Mouse (Mus musculus): ENCODE results near the gene Olfr871. TPM values are rescaled to one million over a fixed set of nuclear protein-coding genes. Genes with fewer than 3 reads are reported as not detected.
"Not testable (repeated sequence)": the region's sequence is repeated elsewhere in the genome, so short reads cannot be mapped to it uniquely, and the experiment has no call there.

Olfr871 gene
- polyA plus RNA-seq (2012), result not detected in 2 replicates

GRCm38 (mm10) chr9:20211907-20212306, at the start of gene Olfr871:
Gene Olfr871 (plus strand): TSS chr9:20212207.
- no peaks in the 10 kb centered on the region for H3K36me3 ChIP-seq (ENCODE audit: control insufficient read depth)
- no peak within 1 kb of the TSS for H3K4me3 ChIP-seq (replicated peaks)
- H3K9me3 ChIP-seq (ENCODE audit: control insufficient read depth, low read length), result no peaks in the 10 kb centered on the region
- no peaks in the 10 kb centered on the region for H3K27me3 ChIP-seq (ENCODE audit: control insufficient read depth)
- no peaks in the 10 kb centered on the region for H3K4me1 ChIP-seq (ENCODE audit: control insufficient read depth)
- TF ChIP-seq TAL1 (IDR thresholded peaks at IDR 0.05; ENCODE audit: low read length) (no peak), GATA1 (IDR thresholded peaks at IDR 0.05; ENCODE audit: low read length) (no peak)

GRCm38 (mm10) chr9:20173957-20174356, 38.0 kb upstream of the Olfr871 start, which contains the start of gene Olfr870:
Gene Olfr870 (minus strand): TSS chr9:20174057.
- H3K4me1 ChIP-seq (ENCODE audit: control insufficient read depth), result no peaks in the 10 kb centered on the region
- no peak for TF ChIP-seq TAL1 (IDR thresholded peaks at IDR 0.05; ENCODE audit: low read length)
- TF ChIP-seq GATA1 (IDR thresholded peaks at IDR 0.05; ENCODE audit: low read length), result no peak
- no peaks in the 10 kb centered on the region for H3K9me3 ChIP-seq (ENCODE audit: control insufficient read depth, low read length)
- no peaks in the 10 kb centered on the region for H3K27me3 ChIP-seq (ENCODE audit: control insufficient read depth)
- H3K36me3 ChIP-seq (ENCODE audit: control insufficient read depth), result no peaks in the 10 kb centered on the region
- no peak within 1 kb of the TSS for H3K4me3 ChIP-seq (replicated peaks)

GRCm38 (mm10) chr9:20179463-20179862, 32.5 kb upstream of the Olfr871 start:
- Histone ChIP-seq H3K4me1 (ENCODE audit: control insufficient read depth) (no peaks in the 10 kb centered on the region), H3K27me3 (ENCODE audit: control insufficient read depth) (no peaks in the 10 kb centered on the region), H3K4me3 (replicated peaks) (no peak overlapping the region), H3K9me3 (ENCODE audit: control insufficient read depth, low read length) (no peaks in the 10 kb centered on the region; the same call in 1 of the 2 replicates), H3K36me3 (ENCODE audit: control insufficient read depth) (no peaks in the 10 kb centered on the region)
- TF ChIP-seq TAL1 (IDR thresholded peaks at IDR 0.05; ENCODE audit: low read length), result no peak

- Histone ChIP-seq H3K4me1 (ENCODE audit: control insufficient read depth) (no peaks in the 10 kb centered on the region), H3K9me3 (ENCODE audit: control insufficient read depth, low read length) (peaks cover 5% of the 10 kb centered on the region; the same call in 1 of the 2 replicates), H3K27me3 (ENCODE audit: control insufficient read depth) (no peaks in the 10 kb centered on the region), H3K36me3 (ENCODE audit: control insufficient read depth) (no peaks in the 10 kb centered on the region), H3K4me3 (replicated peaks) (no peak overlapping the region)
- TF ChIP-seq GATA1 (IDR thresholded peaks at IDR 0.05; ENCODE audit: low read length), result no peak
- no peak for TF ChIP-seq TAL1 (IDR thresholded peaks at IDR 0.05; ENCODE audit: low read length)
Measured at GRCm38 (mm10) chr9:20202131-20202530, 9.9 kb upstream of the Olfr871 start.

GRCm38 (mm10) chr9:20203413-20203984, 8.5 kb upstream of the Olfr871 start:
- H3K27me3 ChIP-seq (ENCODE audit: control insufficient read depth); H3K4me3 ChIP-seq (replicated peaks); H3K9me3 ChIP-seq (ENCODE audit: control insufficient read depth, low read length); H3K4me1 ChIP-seq (ENCODE audit: control insufficient read depth); H3K36me3 ChIP-seq (ENCODE audit: control insufficient read depth): not testable (repeated sequence)

- H3K4me1 ChIP-seq (ENCODE audit: control insufficient read depth), result no peaks in the 10 kb centered on the region
- TF ChIP-seq TAL1 (IDR thresholded peaks at IDR 0.05; ENCODE audit: low read length) (no peak), GATA1 (IDR thresholded peaks at IDR 0.05; ENCODE audit: low read length) (no peak)
Measured at GRCm38 (mm10) chr9:20210812-20211211, 1.2 kb upstream of the Olfr871 start.

GRCm38 (mm10) chr9:20211477-20211876, 530 bp upstream of the Olfr871 start:
- TF ChIP-seq TAL1 (IDR thresholded peaks at IDR 0.05; ENCODE audit: low read length), result no peak
- H3K27me3 ChIP-seq (ENCODE audit: control insufficient read depth), result no peaks in the 10 kb centered on the region
- H3K36me3 ChIP-seq (ENCODE audit: control insufficient read depth), result no peaks in the 10 kb centered on the region
- no peak overlapping the region for H3K4me3 ChIP-seq (replicated peaks)
- no peaks in the 10 kb centered on the region for H3K4me1 ChIP-seq (ENCODE audit: control insufficient read depth)
- H3K9me3 ChIP-seq (ENCODE audit: control insufficient read depth, low read length), result no peaks in the 10 kb centered on the region

More at GRCm38 (mm10) chr9:20210812-20211211, 1.2 kb upstream of the Olfr871 start:
- H3K36me3 ChIP-seq (ENCODE audit: control insufficient read depth), result no peaks in the 10 kb centered on the region
- no peak overlapping the region for H3K4me3 ChIP-seq (replicated peaks)
- H3K9me3 ChIP-seq (ENCODE audit: control insufficient read depth, low read length), result no peaks in the 10 kb centered on the region
- no peaks in the 10 kb centered on the region for H3K27me3 ChIP-seq (ENCODE audit: control insufficient read depth)

- Histone ChIP-seq H3K27me3 (ENCODE audit: control insufficient read depth) (no peaks in the 10 kb centered on the region), H3K9me3 (ENCODE audit: control insufficient read depth, low read length) (peaks cover 7% of the 10 kb centered on the region; the same call in 1 of the 2 replicates), H3K4me3 (replicated peaks) (no peak within 1 kb of the TSS), H3K4me1 (ENCODE audit: control insufficient read depth) (no peaks in the 10 kb centered on the region), H3K36me3 (ENCODE audit: control insufficient read depth) (no peaks in the 10 kb centered on the region)
- TF ChIP-seq TAL1 (IDR thresholded peaks at IDR 0.05; ENCODE audit: low read length) (no peak), GATA1 (IDR thresholded peaks at IDR 0.05; ENCODE audit: low read length) (no peak)
Measured at GRCm38 (mm10) chr9:20236819-20237218, 24.8 kb downstream of the Olfr871 start, which contains the start of gene Olfr872. Gene Olfr872 (plus strand): TSS chr9:20237119.

- no peak overlapping the region for H3K4me3 ChIP-seq (replicated peaks)
- no peak for TF ChIP-seq TAL1 (IDR thresholded peaks at IDR 0.05; ENCODE audit: low read length)
- no peak for TF ChIP-seq GATA1 (IDR thresholded peaks at IDR 0.05; ENCODE audit: low read length)
- peaks cover 7% of the 10 kb centered on the region; the same call in 1 of the 2 replicates for H3K9me3 ChIP-seq (ENCODE audit: control insufficient read depth, low read length)
- H3K27me3 ChIP-seq (ENCODE audit: control insufficient read depth), result no peaks in the 10 kb centered on the region
- no peaks in the 10 kb centered on the region for H3K4me1 ChIP-seq (ENCODE audit: control insufficient read depth)
- no peaks in the 10 kb centered on the region for H3K36me3 ChIP-seq (ENCODE audit: control insufficient read depth)
Measured at GRCm38 (mm10) chr9:20237378-20237777, 25.4 kb downstream of the Olfr871 start.

Other genes starting within 250 kb of the Olfr871 start
- not detected in 2 replicates for gene Olfr866, start 184.2 kb upstream of the Olfr871 start, polyA plus RNA-seq (2012)
- gene Olfr867, start 154.6 kb upstream of the Olfr871 start, polyA plus RNA-seq (2012), result not detected in 2 replicates
- gene Olfr868, start 113.6 kb upstream of the Olfr871 start, polyA plus RNA-seq (2012), result not detected in 2 replicates
- gene Olfr869, start 83.2 kb upstream of the Olfr871 start, polyA plus RNA-seq (2012), result not detected in 2 replicates
- 0.01 TPM in 1 of 2 replicates, not detected in the other for gene Olfr870, start 38.1 kb upstream of the Olfr871 start, polyA plus RNA-seq (2012)
- gene Olfr872, start 24.9 kb downstream of the Olfr871 start, polyA plus RNA-seq (2012), result not detected in 2 replicates
- not detected in 2 replicates for gene Olfr39, start 70.1 kb downstream of the Olfr871 start, polyA plus RNA-seq (2012)
- gene Olfr873, start 86.3 kb downstream of the Olfr871 start, polyA plus RNA-seq (2012), result not detected in 2 replicates
- gene Olfr18, start 123.9 kb downstream of the Olfr871 start, polyA plus RNA-seq (2012), result not detected in 2 replicates
- 0.04 and 0.06 TPM in 2 replicates for gene Zfp560, start 173.0 kb downstream of the Olfr871 start, polyA plus RNA-seq (2012)
- gene Zfp26, start 248.0 kb downstream of the Olfr871 start, polyA plus RNA-seq (2012), result under 0.01 and 0.01 TPM in 2 replicates

Measured in erythroblast, embryonic 14.5 days (primary cell).